Mouse (Mus musculus): ENCODE results near the gene Myadm. TPM values are rescaled to one million over a fixed set of nuclear protein-coding genes. Genes with fewer than 3 reads are reported as not detected.
A peak's percentile ranks its signal among the peaks of the same experiment; 100 is the strongest.
"Not testable (repeated sequence)": the region's sequence is repeated elsewhere in the genome, so short reads cannot be mapped to it uniquely, and the experiment has no call there.

The Myadm gene
- total RNA-seq, 2 experiments from 2014 or later, result 3.2 to 14.0 TPM

DNA sequence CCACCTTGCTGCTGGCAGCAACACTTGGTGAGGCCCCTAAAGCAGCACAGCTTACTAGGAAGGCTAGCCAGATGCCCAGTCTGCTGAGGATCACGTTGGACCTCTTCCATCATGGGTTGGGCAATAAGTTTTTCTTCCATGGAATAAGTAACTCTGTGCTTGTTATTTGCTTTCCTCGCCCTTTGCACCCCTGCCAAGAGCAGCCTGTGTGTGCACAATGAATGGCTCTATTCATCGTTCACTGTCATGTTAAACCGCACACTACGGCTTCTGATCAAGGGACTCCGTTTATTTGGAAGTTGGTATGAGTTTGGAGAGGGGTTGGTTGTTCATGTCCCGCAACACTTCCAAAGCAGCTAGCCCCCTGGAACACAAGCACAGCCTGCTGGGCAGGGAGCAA lies 1.7 kb upstream of the Myadm start:
- ATAC-seq (replicated peaks; ENCODE audit: poor library complexity, severe bottlenecking), result no peak

DNA sequence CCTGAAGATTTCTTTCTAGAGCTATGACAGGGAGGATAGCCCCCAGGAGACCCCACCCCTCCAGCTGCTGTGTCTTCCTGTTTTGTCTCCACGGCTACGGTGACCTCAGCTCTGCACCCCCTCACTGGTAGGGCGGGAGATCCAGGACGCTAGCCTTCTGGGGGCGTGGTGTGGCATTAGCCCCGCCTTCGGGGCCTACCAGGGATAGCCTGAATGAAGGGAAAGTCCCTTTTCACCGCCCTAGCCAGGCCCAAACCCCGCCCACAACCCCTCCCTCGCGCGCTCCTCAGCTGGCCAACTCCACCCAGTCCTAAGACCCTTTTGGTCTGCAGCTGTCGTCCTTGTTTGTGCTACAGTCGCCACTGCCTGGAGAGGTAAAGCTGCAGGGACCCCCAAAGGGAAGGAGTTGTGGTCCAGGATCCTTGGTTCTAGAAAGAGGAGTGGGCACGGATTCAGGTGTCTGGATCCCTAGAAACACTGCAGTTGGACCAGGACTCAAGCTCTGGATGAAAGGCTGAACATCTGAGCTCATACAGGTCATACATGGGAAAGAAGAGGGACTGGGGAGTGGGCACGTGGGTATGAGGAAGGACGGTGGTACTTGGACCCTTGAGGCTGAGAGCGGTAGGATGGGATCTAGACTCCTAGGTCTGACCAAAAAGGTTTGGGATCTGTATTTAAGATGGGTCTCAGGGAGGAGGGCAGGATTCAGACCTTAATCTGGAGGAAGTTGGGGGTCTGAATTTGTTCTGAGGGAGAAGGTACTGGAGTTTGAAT lies 1.6 kb downstream of the Myadm start:
- ATAC-seq (replicated peaks; ENCODE audit: poor library complexity, severe bottlenecking), result peak; percentile 77

GRCm38 (mm10) chr7:3291197-3291596 lies 2.3 kb downstream of the Myadm start:
- peak; percentile 11 for ATAC-seq (replicated peaks; ENCODE audit: poor library complexity, severe bottlenecking)

DNA sequence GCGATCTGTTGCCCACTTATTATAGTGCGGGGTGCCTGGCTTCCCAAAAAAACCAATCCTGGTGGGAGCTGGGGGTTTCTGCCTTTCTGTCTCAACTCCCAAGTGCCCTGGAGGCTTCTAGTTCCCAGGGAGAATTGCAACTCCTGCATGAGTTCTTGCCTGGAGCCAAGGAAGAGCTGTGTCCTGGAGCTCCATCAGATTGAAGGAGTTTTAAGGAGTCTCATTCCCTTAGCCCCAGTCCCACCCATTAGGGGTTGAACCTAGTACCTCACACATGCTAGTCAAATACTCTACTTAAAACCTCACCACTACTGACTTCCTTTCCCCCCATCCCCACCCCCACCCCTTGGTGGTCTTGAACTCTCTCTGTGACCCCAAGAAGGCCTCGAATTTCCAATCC lies 2.9 kb downstream of the Myadm start:
- ATAC-seq (replicated peaks; ENCODE audit: poor library complexity, severe bottlenecking), result no peak

- not testable (repeated sequence) for ATAC-seq (replicated peaks; ENCODE audit: poor library complexity, severe bottlenecking)
Observed at GRCm38 (mm10) chr7:3292271-3292670, 3.4 kb downstream of the Myadm start.

- ATAC-seq (replicated peaks; ENCODE audit: poor library complexity, severe bottlenecking), result peak; percentile 58
Observed at GRCm38 (mm10) chr7:3292791-3293190, 3.9 kb downstream of the Myadm start.

DNA sequence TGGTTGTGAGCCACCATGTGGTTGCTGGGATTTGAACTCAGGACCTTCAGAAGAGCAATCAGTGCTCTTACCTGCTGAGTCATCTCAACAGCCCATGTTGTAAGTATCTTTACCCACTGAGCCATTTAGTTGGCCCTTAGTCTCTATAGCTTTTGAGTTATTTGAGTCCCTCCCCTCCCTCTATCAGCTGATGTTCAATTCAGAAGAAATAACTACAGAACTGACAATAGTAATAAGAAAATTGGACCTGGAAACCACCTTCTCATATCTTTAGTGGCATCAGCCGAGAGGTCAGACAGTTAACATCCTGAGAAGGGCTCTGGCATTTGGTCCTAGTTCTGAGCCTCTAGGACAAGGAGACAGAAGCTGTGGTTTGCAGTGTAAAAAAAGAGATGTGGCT lies 5.9 kb downstream of the Myadm start:
- ATAC-seq (replicated peaks; ENCODE audit: poor library complexity, severe bottlenecking), result no peak

DNA sequence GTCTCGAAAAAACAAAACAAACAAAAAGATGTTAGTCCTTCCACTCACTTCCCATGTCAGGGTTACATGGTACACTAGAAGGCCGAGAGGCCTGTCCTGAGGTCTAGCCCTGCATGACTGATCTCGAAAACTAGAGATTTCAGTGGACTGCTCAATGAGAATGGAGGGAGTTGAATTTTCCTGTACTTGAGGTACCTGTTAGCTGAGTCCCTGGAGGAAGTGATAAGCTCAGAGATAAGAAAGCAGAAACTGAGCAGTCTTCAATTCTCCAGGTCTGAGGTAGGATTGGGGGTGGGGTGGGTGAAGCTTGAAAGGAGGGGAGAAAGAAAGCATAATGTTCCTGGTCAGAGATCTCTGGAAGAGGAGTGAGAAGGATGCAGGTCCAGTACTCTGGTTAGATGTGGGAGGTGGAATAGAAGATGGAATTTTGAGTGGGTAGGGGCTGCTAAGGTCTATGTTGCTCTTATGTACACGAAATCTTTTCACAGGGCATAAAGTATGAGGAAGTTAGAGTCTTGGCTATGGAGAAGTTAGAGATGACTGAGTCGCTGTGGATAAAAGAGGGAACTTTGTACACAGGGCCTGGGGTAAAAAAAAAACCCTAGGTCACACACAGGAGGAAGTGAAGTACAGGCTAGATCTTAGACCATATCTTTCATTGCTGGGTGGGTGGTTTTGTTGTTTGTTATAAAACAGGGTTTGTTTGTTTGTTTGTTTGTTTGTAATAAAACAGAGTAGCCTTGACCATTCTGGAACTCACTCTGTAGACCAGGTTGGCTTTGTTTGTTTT lies 6.6 kb downstream of the Myadm start:
- peak; percentile 67 for ATAC-seq (replicated peaks; ENCODE audit: poor library complexity, severe bottlenecking)

DNA sequence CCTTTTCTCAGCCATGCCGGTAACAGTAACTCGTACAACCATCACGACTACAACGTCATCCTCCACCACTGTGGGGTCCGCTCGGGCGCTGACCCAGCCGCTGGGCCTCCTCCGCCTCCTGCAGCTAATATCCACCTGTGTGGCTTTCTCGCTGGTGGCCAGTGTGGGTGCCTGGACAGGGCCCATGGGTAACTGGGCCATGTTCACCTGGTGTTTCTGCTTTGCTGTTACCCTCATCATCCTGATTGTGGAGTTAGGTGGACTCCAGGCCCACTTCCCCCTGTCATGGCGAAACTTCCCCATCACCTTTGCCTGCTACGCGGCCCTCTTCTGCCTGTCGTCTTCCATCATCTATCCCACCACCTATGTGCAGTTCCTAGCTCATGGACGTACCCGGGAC lies 7.8 kb downstream of the Myadm start:
- no peak for ATAC-seq (replicated peaks; ENCODE audit: poor library complexity, severe bottlenecking)

DNA sequence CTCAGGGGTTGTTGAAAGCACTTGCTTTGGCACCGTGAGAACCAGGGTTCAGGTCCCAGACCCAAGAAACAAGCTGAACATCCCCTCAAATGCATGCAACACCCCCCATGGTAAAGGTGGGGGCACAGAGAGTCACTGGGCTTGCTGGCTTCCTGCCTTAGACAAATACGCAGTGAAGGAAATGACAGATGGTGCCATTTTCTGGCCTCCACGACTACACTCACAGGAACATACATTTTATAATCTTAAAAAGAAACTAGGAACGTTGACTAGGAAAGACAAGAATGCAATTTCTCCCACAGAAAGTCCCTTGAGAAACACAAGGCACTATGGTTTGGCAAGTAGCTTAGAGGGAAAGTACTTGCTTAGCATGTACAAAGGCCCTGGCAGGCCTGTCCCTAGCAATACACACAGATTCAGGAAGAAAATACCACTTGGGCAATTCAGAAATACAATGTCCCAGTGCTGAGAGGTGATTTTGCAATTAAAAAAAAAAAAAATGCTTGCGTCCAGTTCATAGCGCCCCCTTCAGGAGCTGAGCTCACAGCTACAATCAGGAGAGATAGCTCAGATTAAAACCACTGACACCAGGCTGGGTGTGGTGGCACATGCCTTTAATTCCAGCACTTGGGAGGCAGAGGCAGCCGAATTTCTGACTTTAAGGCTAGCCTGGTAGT lies 11.2 kb downstream of the Myadm start:
- peak; percentile 37 for ATAC-seq (replicated peaks; ENCODE audit: poor library complexity, severe bottlenecking)

DNA sequence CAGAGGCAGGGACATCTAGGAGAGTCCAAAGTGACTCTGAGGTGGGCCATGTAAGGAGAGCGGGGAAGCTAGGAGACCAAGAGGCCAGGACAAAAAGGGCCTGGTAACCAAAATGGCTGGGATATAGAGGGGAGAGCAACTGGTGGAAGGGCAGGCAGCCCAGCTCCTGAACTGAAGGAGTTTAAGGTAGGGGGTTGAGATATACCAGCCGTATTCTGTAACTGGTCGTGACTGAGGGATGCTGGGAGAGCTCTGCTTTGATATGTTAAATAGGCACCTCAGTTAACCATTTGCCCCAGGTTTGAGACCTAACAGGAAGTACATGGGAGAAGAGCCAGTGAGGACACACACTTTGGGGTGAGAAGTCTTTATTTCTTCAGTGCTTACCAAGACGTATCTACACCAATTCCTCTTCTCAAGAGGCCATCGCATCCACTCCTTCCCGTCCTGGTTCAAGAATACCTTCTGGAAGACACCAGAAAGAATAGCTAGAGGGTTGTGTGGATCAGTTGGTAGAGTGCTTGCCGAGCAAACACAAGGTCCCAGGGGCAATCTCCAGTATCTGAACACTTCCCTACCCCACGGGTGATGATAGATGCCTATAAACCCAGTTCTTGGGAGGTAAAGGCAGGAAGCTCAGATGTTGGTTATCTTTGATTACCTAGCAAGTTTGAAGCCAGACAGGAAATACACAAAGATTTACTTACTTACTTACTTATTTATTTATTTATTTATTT lies 12.2 kb downstream of the Myadm start:
- ATAC-seq (replicated peaks; ENCODE audit: poor library complexity, severe bottlenecking), result no peak

DNA sequence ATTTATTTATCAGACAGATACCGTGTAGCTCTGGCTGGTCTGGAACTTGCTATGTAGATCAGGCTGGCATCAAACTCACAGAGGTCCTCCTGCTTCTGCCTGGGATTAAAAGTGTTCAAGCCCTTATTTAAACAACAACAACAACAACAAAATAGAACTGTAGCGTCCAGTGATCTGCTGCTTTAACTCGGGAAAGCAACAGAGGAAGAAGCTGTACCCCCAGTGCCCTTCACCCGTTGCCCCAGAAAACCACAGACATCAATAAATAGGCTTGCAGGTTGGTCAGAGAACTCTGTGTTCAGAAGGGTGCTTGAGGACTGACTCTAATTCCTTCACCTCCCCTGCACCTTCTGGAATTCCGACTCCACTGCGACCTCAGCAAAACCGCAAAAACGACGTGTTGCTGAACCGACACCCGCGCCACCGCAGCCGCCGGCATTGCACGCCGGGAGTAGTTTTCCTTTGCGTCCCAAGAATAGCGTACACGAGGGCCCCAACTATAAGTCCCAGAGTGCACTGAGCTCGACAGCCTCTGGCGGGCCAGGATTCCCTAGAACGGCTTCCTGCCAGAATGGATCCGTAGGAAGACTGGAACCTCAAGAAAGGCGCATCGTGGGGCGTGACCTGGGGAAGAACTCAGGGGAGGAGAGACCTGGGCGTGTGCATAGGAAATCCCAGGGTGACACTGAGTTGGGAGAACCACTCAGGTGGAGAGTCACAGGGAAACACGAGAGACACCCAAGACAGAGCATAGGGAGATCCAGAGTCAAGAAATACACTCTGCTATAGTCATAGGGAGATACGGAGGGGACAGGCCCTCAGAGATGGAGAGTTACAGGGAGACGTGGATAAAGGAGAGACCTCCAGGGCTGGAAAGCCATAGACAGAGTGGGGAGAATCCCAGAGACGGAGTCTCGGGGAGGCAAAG lies 13.0 kb downstream of the Myadm start:
- no peak for ATAC-seq (replicated peaks; ENCODE audit: poor library complexity, severe bottlenecking)

GRCm38 (mm10) chr7:3302556-3303275 lies 13.8 kb downstream of the Myadm start:
- ATAC-seq (replicated peaks; ENCODE audit: poor library complexity, severe bottlenecking), result no peak

GRCm38 (mm10) chr7:3303276-3303781 lies 14.4 kb downstream of the Myadm start:
- peak; percentile 32 for ATAC-seq (replicated peaks; ENCODE audit: poor library complexity, severe bottlenecking)

- no peak for ATAC-seq (replicated peaks; ENCODE audit: poor library complexity, severe bottlenecking)
Observed at GRCm38 (mm10) chr7:3303789-3304188, 14.9 kb downstream of the Myadm start.

GRCm38 (mm10) chr7:3304298-3304697 lies 15.4 kb downstream of the Myadm start:
- no peak; the same call in 1 of the 2 replicates for ATAC-seq (replicated peaks; ENCODE audit: poor library complexity, severe bottlenecking)

DNA sequence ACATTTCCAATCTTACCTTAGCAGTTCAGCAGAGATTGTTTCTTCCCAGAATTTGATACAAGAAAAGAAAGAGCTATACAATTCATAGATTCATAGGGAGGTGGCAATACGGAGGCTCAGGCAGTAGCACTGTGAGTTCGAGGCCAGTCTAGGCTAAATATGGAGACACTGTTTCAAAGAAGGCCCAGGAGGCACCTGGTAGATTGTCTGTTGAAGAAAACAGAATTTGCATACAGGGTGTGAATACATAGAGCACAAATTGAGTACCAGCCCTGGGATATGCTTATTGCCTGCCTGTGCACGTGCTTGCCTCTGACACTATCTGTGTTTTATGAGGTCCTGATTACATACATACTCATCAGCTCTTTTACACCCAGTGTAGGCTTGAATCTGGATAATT lies 17.5 kb downstream of the Myadm start:
- ATAC-seq (replicated peaks; ENCODE audit: poor library complexity, severe bottlenecking), result no peak

DNA sequence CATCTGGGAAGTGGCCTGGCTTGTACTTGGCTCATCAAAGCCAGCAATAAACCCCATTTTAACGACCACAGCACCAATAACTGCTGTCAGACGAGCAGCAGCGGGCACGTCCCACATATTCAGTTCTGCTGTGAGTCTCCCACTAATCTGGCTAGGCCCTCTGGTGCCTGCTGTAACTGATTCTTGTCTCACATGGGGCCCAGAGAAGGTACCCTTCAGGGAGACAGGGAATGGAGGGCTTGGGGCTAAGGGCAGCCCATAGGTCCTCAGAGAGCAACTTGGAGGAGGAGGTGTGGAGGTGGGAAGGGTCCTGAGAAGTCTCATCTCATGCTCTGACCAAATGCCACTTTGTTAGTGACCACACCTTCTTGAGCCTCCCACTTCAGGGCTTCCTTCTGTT lies 19.8 kb downstream of the Myadm start:
- ATAC-seq (replicated peaks; ENCODE audit: poor library complexity, severe bottlenecking), result no peak

- no peak for ATAC-seq (replicated peaks; ENCODE audit: poor library complexity, severe bottlenecking)
Observed at GRCm38 (mm10) chr7:3310233-3310632, 21.4 kb downstream of the Myadm start.

Measured in granulocyte monocyte progenitor cell, adult 5-6 weeks (primary cell).